Comparison of ENCODE assay signal across 23 mouse cellular contexts in the genomic region with DNA sequence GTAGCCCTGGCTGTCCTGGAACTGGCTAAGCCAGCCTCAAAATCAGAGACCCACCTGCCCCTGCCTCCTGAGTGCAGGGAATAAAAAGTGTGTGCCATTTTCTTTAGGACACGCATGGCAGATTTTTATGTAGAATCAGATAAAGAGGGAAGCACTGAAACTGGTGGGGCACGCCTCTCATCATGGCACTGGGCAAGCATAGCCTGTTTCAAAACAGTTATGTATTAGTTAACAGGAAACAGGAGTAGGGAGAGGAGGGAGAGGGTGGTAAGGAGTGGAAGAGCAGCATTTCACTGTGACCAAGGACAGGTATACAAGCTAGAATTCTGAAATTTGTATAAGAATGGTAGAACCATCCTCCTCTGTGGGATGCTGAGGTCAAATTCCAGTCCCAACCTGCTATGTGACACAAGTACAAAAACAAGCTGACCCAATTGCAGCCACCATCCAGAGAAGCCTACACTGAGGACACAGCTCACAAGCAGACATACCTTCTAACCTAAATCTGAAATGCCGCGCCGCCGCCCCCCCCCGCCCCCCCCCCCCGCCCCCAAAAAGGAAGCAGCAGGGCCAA.
DNase-seq lines count a peak whose midpoint lies in the region; ATAC-seq and TF ChIP-seq lines count a peak whose summit lies in the region.
"Had no signal": no experiment of that assay in that cellular context is flagged by ENCODE, and none has a peak within 500 bp of the region (broad histone marks: within the 10 kb centered on the region; RNA-seq: fewer than 3 reads in every experiment).

No protein-coding gene starts in this region.

- H3K4me1 ChIP-seq in spleen, adult 2 months (ENCODE audit: control insufficient read depth, insufficient read depth, insufficient read length), result peaks cover 34% of the 10 kb centered on the region
- peaks cover 67% of the 10 kb centered on the region for H3K4me1 ChIP-seq in liver, embryonic 15.5 days (replicated peaks)
- H3K4me1 ChIP-seq: midbrain, embryonic 12.5 days; neural tube, embryonic 12.5 days had no signal

- ATAC-seq in erythroid progenitor cell, adult 5-6 weeks (replicated peaks; ENCODE audit: low FRiP score, poor library complexity, severe bottlenecking), result 0 out of 2 replicates have a peak, but pooled peaks have one; percentile 28
- peak; percentile 51 for ATAC-seq in liver, embryonic 15.5 days (ENCODE audit: insufficient read depth)
- ATAC-seq: forebrain, embryonic 14.5 days; Patski had no signal

- no peak for TF ChIP-seq CTCF in spleen, adult 2 months (IDR thresholded peaks at IDR 0.05; ENCODE audit: extremely low read depth, insufficient read depth, insufficient read length, insufficient replicate concordance)

- peak overlapping the region; percentile 3; the same call in 1 of the 2 replicates for H3K9ac ChIP-seq in liver, embryonic 15.5 days
- H3K9ac ChIP-seq: hindbrain, embryonic 12.5 days; limb, embryonic 12.5 days; lung, embryonic 14.5 days; midbrain, embryonic 12.5 days; neural tube, embryonic 12.5 days had no signal

- 0 out of 2 replicates have a peak overlapping the region, but pooled peaks have one; percentile 37 for H3K27ac ChIP-seq in spleen, adult 2 months (ENCODE audit: insufficient read depth, low read length)
- peak overlapping the region; percentile 98 for H3K27ac ChIP-seq in liver, embryonic 15.5 days (replicated peaks)
- H3K27ac ChIP-seq: embryonic facial prominence, embryonic 10.5 days; hindbrain, embryonic 12.5 days; limb, embryonic 12.5 days; macrophage; midbrain, embryonic 12.5 days; neural tube, embryonic 12.5 days had no signal

- no peak for TF ChIP-seq POLR2A in spleen, adult 2 months (IDR thresholded peaks at IDR 0.05; ENCODE audit: low read depth, low read length)

- no peaks in the 10 kb centered on the region for H3K9me3 ChIP-seq in liver, embryonic 15.5 days (replicated peaks)
- H3K9me3 ChIP-seq: embryonic facial prominence, embryonic 10.5 days; hindbrain, embryonic 12.5 days; limb, embryonic 12.5 days; midbrain, embryonic 12.5 days; neural tube, embryonic 12.5 days had no signal

- peak overlapping the region; percentile 76 for H3K4me2 ChIP-seq in liver, embryonic 15.5 days
- H3K4me2 ChIP-seq: hindbrain, embryonic 12.5 days; limb, embryonic 12.5 days; lung, embryonic 14.5 days; midbrain, embryonic 12.5 days; neural tube, embryonic 12.5 days had no signal

- no peaks in the 10 kb centered on the region for H3K36me3 ChIP-seq in spleen, adult 2 months (ENCODE audit: control insufficient read depth, insufficient read depth, low read length)
- peaks cover 1% of the 10 kb centered on the region; the same call in 1 of the 2 replicates for H3K36me3 ChIP-seq in liver, embryonic 15.5 days (replicated peaks)
- H3K36me3 ChIP-seq: embryonic facial prominence, embryonic 10.5 days; hindbrain, embryonic 12.5 days; limb, embryonic 12.5 days; midbrain, embryonic 12.5 days; neural tube, embryonic 12.5 days had no signal

- WGBS in spleen, adult 2 months, result 28% methylated on average over 8 of the region's 8 CpGs
- WGBS in liver, embryonic 15.5 days (ENCODE audit: insufficient replicate concordance), result 12% methylated on average over 8 of the region's 8 CpGs

- H3K27me3 ChIP-seq in spleen, adult 2 months (ENCODE audit: control insufficient read depth, insufficient read depth, low read length), result no peaks in the 10 kb centered on the region
- no peaks in the 10 kb centered on the region for H3K27me3 ChIP-seq in liver, embryonic 15.5 days
- H3K27me3 ChIP-seq: CH12.LX; hindbrain, embryonic 12.5 days; limb, embryonic 12.5 days; midbrain, embryonic 12.5 days; neural tube, embryonic 12.5 days; Patski had no signal

- DNase-seq in spleen, adult 2 months (ENCODE audit: low read depth in 1 of 2, low spot score in 2 of 2), result no peak
- DNase-seq in spleen, postnatal 10 days (ENCODE audit: low spot score in 2 of 2), result no peak
- DNase-seq in cerebellum, postnatal 25 days, result no peak
- DNase-seq in cerebellum, adult 9-10 months, result no peak
- DNase-seq in testis, postnatal 10 days (ENCODE audit: low spot score), result no peak
- DNase-seq: adrenal gland, postnatal 14 days; cerebellum, adult 11-12 months; gastrocnemius, postnatal 14 days; heart, postnatal 10 days; lung, embryonic 14.5 days; right cerebral cortex, adult 18-20 months; thymus, postnatal 36 days had no signal

- no peak overlapping the region for H3K4me3 ChIP-seq in spleen, adult 2 months (ENCODE audit: extremely low read depth, insufficient read depth, insufficient read length)
- H3K4me3 ChIP-seq in liver, embryonic 15.5 days (replicated peaks), result 0 out of 2 replicates have a peak overlapping the region, but pooled peaks have one; percentile 16
- H3K4me3 ChIP-seq: embryonic facial prominence, embryonic 10.5 days; hindbrain, embryonic 12.5 days; limb, embryonic 12.5 days; midbrain, embryonic 12.5 days; neural tube, embryonic 12.5 days had no signal
